Mouse (Mus musculus) kidney, postnatal 14 days (tissue): ENCODE measurements around the gene Epha8.
A peak's percentile ranks its signal among the peaks of the same experiment; 100 is the strongest.

Experiments used
- DNase-seq: peaks from one replicate; pipeline ENCODE4 v3.0.0; 2022; ENCODE audit warnings: mixed read lengths

The Epha8 gene

GRCm38 (mm10) chr4:136904767-136905539 lies 51.7 kb downstream of the Epha8 start:
- DNase-seq, result no peak

GRCm38 (mm10) chr4:136899154-136899553 lies 57.5 kb downstream of the Epha8 start:
- DNase-seq, result no peak

GRCm38 (mm10) chr4:136898637-136899036 lies 58.0 kb downstream of the Epha8 start, which contains the start of gene C1qa:
Gene C1qa, minus strand, starts transcription at chr4:136898803.
- DNase-seq, result no peak

- no peak for DNase-seq
These were observed 58.5 kb downstream of the Epha8 start for GRCm38 (mm10) chr4:136898084-136898598.

- no peak for DNase-seq
These were observed 60.2 kb downstream of the Epha8 start for GRCm38 (mm10) chr4:136896461-136896860.

- DNase-seq, result no peak
These were observed 60.8 kb downstream of the Epha8 start for GRCm38 (mm10) chr4:136895861-136896260.

GRCm38 (mm10) chr4:136894821-136895220 lies 61.8 kb downstream of the Epha8 start:
- DNase-seq, result no peak

GRCm38 (mm10) chr4:136893691-136894543 lies 62.7 kb downstream of the Epha8 start:
- peak; percentile 39 for DNase-seq

GRCm38 (mm10) chr4:136892811-136893210 lies 63.8 kb downstream of the Epha8 start, which contains the start of gene C1qc:
Gene C1qc, minus strand, starts transcription at chr4:136893065.
- no peak for DNase-seq

- no peak for DNase-seq
These were observed 64.2 kb downstream of the Epha8 start for GRCm38 (mm10) chr4:136892371-136892770.

- no peak for DNase-seq
These were observed 65.5 kb downstream of the Epha8 start for GRCm38 (mm10) chr4:136891115-136891514.

GRCm38 (mm10) chr4:136889981-136890380 lies 66.6 kb downstream of the Epha8 start:
- DNase-seq, result no peak

- no peak for DNase-seq
These were observed 68.9 kb downstream of the Epha8 start for GRCm38 (mm10) chr4:136887714-136888113.

GRCm38 (mm10) chr4:136886101-136886500 lies 70.5 kb downstream of the Epha8 start, which contains the start of gene C1qb:
Gene C1qb, minus strand, starts transcription at chr4:136886187.
- DNase-seq, result no peak
